Comparison of ENCODE assay signal across 11 mouse cellular contexts in the genomic region with DNA sequence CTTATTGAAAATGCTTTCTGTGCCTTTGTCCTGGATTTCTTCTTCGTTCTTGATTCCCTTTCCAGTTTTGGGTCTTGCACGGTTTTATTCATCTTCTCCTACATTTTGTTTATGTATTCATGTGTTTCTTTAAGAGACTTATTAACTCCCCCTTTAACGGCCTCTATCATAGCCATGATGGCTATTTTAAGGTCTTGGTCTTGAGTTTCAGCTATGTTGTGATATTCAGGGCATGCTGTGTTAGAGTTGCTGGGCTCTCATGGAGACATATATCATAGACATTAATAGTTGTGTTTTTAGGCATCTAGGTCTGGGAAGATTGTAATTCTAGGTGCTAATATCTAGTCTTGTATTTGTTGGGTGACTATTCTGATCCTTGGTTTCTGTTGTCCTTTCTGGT.
"Had no signal": no experiment of that assay in that cellular context is flagged by ENCODE, and none has a peak within 500 bp of the region (broad histone marks: within the 10 kb centered on the region; RNA-seq: fewer than 3 reads in every experiment).

No protein-coding gene starts in this region.

- H3K4me3 ChIP-seq: kidney, embryonic 15.5 days; left cerebral cortex, adult 2 months; limb, embryonic 10.5 days; midbrain, embryonic 13.5 days had no signal

- H3K4me2 ChIP-seq: kidney, embryonic 15.5 days; midbrain, embryonic 13.5 days had no signal

- H3K27me3 ChIP-seq: kidney, embryonic 15.5 days; midbrain, embryonic 13.5 days had no signal

- H3K27ac ChIP-seq: kidney, embryonic 15.5 days; left cerebral cortex, adult 2 months; limb, embryonic 10.5 days; liver, embryonic 14.5 days; midbrain, embryonic 13.5 days had no signal

- H3K4me1 ChIP-seq: limb, embryonic 10.5 days had no signal

- H3K36me3 ChIP-seq: kidney, embryonic 15.5 days; limb, embryonic 10.5 days; midbrain, embryonic 13.5 days had no signal

- ATAC-seq: lung, postnatal 0 days; midbrain, embryonic 13.5 days had no signal

- DNase-seq: kidney, postnatal 14 days; lung, adult 2 months; lung, postnatal 36 days; right cerebral cortex, postnatal 14 days; thymus, postnatal 36 days had no signal

- H3K9me3 ChIP-seq: kidney, embryonic 15.5 days; limb, embryonic 10.5 days had no signal

- H3K9ac ChIP-seq: kidney, embryonic 15.5 days; midbrain, embryonic 13.5 days had no signal
